Mouse (Mus musculus) midbrain, embryonic 14.5 days (tissue): ENCODE measurements at regions not wholly inside any gene's neighbourhood (a gene's known extent, or its start where the extent isn't known, plus 50 kb on each side); places are given as distances from the start of the nearest gene placed in this dataset.

ENCODE experiments used
- ATAC-seq: fragments of 200-750 bp; cut with Nextera tagmentation; 2 replicates; pipeline ENCODE4 v1.8.0; 2017; ENCODE audit warnings: moderate number of reproducible peaks, moderate library complexity; ENCODE audit not compliant: low FRiP score, low TSS enrichment
- DNase-seq: peaks from one replicate; pipeline ENCODE4 v3.0.0-alpha.2; 2015
- H3K27ac ChIP-seq: fragments of 300-500 bp; sonication (generic); replicated peaks from 2 replicates; pipeline ENCODE4 v1.5.1; 2014; ENCODE audit warnings: mild to moderate bottlenecking, low read depth, low read length, moderate library complexity
- H3K27me3 ChIP-seq: fragments of 300-500 bp; sonication (generic); 2 replicates; pipeline ENCODE4 v1.6.1; 2014; ENCODE audit warnings: low read length, control low read depth, mixed read lengths; ENCODE audit not compliant: control insufficient read depth, insufficient read depth
- H3K36me3 ChIP-seq: fragments of 300-500 bp; sonication (generic); 2 replicates; pipeline ENCODE4 v1.6.1; 2014; ENCODE audit warnings: low read length, control low read depth; ENCODE audit not compliant: control insufficient read depth, insufficient read depth
- H3K4me1 ChIP-seq: fragments of 300-500 bp; sonication (generic); 2 replicates; pipeline ENCODE4 v1.6.1; 2014; ENCODE audit warnings: mild to moderate bottlenecking, antibody characterized with exemption, low read length, control low read depth; ENCODE audit not compliant: control insufficient read depth, insufficient read depth
- H3K4me2 ChIP-seq: fragments of 300-500 bp; sonication (generic); 2 replicates; pipeline ENCODE4 v1.6.1; 2014; ENCODE audit warnings: mild to moderate bottlenecking, low read length, moderate library complexity
- H3K4me3 ChIP-seq: fragments of 300-500 bp; sonication (generic); replicated peaks from 2 replicates; pipeline ENCODE4 v1.5.1; 2014; ENCODE audit warnings: low read depth, low read length
- H3K9ac ChIP-seq: fragments of 300-500 bp; sonication (generic); replicated peaks from 2 replicates; pipeline ENCODE4 v1.6.1; 2014; ENCODE audit warnings: mild to moderate bottlenecking, low read length, moderate library complexity
- H3K9me3 ChIP-seq: fragments of 300-500 bp; sonication (generic); 2 replicates; pipeline ENCODE4 v1.6.1; 2016; ENCODE audit warnings: low read length, control low read depth, mixed read lengths; ENCODE audit not compliant: control insufficient read depth
- WGBS: fragments of 180-500 bp; shearing (Covaris S2); extraction: QIAGEN DNeasy Blood & Tissue Kit; methylation state at CpG from one replicate; pipeline ENCODE4 v1.1.7; 2014; 5-methylcytosine and 5-hydroxymethylcytosine counted together

- Histone ChIP-seq H3K4me1 (no peaks in the 10 kb centered on the region), H3K27me3 (no peaks in the 10 kb centered on the region), H3K4me3 (no peak overlapping the region), H3K9ac (no peak overlapping the region), H3K27ac (no peak overlapping the region), H3K36me3 (no peaks in the 10 kb centered on the region), H3K9me3 (no peaks in the 10 kb centered on the region), H3K4me2 (no peak overlapping the region)
- DNase-seq: no peak
- no peak for ATAC-seq
- 86% methylated on average over 8 of the region's 8 CpGs for WGBS
These were observed 504.3 kb upstream of the Mgmt start for GRCm38 (mm10) chr7:136390066-136390465.

- Histone ChIP-seq H3K9ac (no peak overlapping the region), H3K4me1 (no peaks in the 10 kb centered on the region), H3K36me3 (no peaks in the 10 kb centered on the region), H3K27me3 (no peaks in the 10 kb centered on the region), H3K4me2 (no peak overlapping the region), H3K9me3 (no peaks in the 10 kb centered on the region), H3K27ac (no peak overlapping the region), H3K4me3 (no peak overlapping the region)
- peak; percentile 28 for DNase-seq
- no peak for ATAC-seq
- 44% methylated on average over 6 of the region's 6 CpGs for WGBS
These were observed 501.0 kb upstream of the Mgmt start for GRCm38 (mm10) chr7:136393454-136393853.

DNA sequence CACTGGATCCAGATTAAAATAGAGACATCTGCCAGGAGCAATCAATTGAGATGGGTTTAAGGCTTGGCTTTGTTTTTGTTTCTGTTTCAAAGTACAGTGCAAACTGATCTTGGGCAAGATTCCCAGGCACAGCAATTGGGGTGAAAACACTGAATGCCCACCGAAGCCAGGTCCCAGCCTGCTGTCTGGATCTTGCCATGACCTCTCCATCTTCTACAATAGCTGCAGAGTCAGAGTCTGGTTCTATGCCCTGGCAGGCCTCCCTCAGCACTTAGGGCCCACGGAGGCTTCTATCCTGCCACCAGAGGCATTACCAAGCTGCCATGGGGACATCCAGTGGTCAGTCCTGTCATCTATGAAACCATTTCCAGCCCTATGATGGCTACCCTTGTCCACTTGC, 498.6 kb upstream of the Mgmt start:
- no peaks in the 10 kb centered on the region for H3K36me3 ChIP-seq
- no peaks in the 10 kb centered on the region for H3K9me3 ChIP-seq
- no peak overlapping the region for H3K4me3 ChIP-seq
- H3K27me3 ChIP-seq: no peaks in the 10 kb centered on the region
- no peak overlapping the region for H3K4me2 ChIP-seq
- 63% methylated on average over 2 of the region's 2 CpGs for WGBS
- ATAC-seq (no peak), DNase-seq (peak; percentile 39)
- H3K27ac ChIP-seq: no peak overlapping the region
- no peaks in the 10 kb centered on the region for H3K4me1 ChIP-seq
- H3K9ac ChIP-seq: no peak overlapping the region

GRCm38 (mm10) chr7:136397101-136397500, 497.3 kb upstream of the Mgmt start:
- no peak overlapping the region for H3K4me3 ChIP-seq
- WGBS: 96% methylated on average over 4 of the region's 4 CpGs
- no peak for ATAC-seq

GRCm38 (mm10) chr7:136402688-136403597, 491.5 kb upstream of the Mgmt start:
- DNase-seq (no peak), ATAC-seq (no peak)
- no peaks in the 10 kb centered on the region for H3K27me3 ChIP-seq
- H3K4me3 ChIP-seq: no peak overlapping the region
- no peaks in the 10 kb centered on the region for H3K9me3 ChIP-seq
- H3K4me1 ChIP-seq: no peaks in the 10 kb centered on the region
- H3K4me2 ChIP-seq: no peak overlapping the region
- no peak overlapping the region for H3K27ac ChIP-seq
- 76% methylated on average over 8 of the region's 8 CpGs for WGBS
- H3K9ac ChIP-seq: no peak overlapping the region
- H3K36me3 ChIP-seq: no peaks in the 10 kb centered on the region

More at GRCm38 (mm10) chr7:136397101-136397500, 497.3 kb upstream of the Mgmt start:
- Histone ChIP-seq H3K9me3 (no peaks in the 10 kb centered on the region), H3K27me3 (no peaks in the 10 kb centered on the region), H3K36me3 (no peaks in the 10 kb centered on the region), H3K9ac (no peak overlapping the region), H3K4me2 (no peak overlapping the region), H3K4me1 (no peaks in the 10 kb centered on the region), H3K27ac (no peak overlapping the region)
- DNase-seq: no peak

GRCm38 (mm10) chr7:136405391-136405790, 489.0 kb upstream of the Mgmt start:
- Histone ChIP-seq H3K4me1 (no peaks in the 10 kb centered on the region), H3K27ac (no peak overlapping the region), H3K4me3 (no peak overlapping the region), H3K4me2 (no peak overlapping the region), H3K9me3 (no peaks in the 10 kb centered on the region), H3K27me3 (no peaks in the 10 kb centered on the region), H3K9ac (no peak overlapping the region), H3K36me3 (no peaks in the 10 kb centered on the region)
- 84% methylated on average over 8 of the region's 8 CpGs for WGBS
- ATAC-seq (no peak), DNase-seq (no peak)

- no peaks in the 10 kb centered on the region for H3K36me3 ChIP-seq
- WGBS: 81% methylated on average over 20 of the region's 20 CpGs
- H3K27ac ChIP-seq: no peak overlapping the region
- no peaks in the 10 kb centered on the region for H3K27me3 ChIP-seq
- DNase-seq (peak; percentile 20), ATAC-seq (no peak)
- no peak overlapping the region for H3K4me3 ChIP-seq
- H3K9ac ChIP-seq: no peak overlapping the region
- H3K4me1 ChIP-seq: no peaks in the 10 kb centered on the region
- H3K4me2 ChIP-seq: no peak overlapping the region
- no peaks in the 10 kb centered on the region for H3K9me3 ChIP-seq
These were observed 487.9 kb upstream of the Mgmt start for GRCm38 (mm10) chr7:136406258-136407100.

DNA sequence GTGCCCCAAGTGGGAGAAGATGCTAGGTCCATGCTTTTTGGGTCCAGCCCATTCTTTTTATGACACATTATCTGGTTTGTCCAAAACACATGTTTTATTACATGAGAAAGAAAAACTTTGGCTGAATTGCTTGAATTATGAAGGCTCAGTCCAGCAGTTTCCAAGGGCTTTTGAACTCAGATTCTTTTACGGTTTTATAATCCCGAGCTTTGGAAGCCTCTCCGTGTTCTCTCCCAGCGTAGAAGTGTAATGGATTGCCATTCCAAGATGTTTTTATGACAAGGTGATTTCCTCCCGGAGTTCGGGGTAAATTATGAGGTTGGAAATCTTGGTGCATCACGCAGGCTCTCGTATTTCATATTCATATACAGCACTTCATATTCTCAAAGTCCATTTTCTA, 479.6 kb upstream of the Mgmt start:
- no peak for DNase-seq
- 91% methylated on average over 8 of the region's 8 CpGs for WGBS
- no peaks in the 10 kb centered on the region; the same call in 1 of the 2 replicates for H3K4me1 ChIP-seq
- H3K27me3 ChIP-seq: no peaks in the 10 kb centered on the region
- H3K27ac ChIP-seq: no peak overlapping the region
- no peak for ATAC-seq
- no peak overlapping the region for H3K4me2 ChIP-seq
- H3K4me3 ChIP-seq: no peak overlapping the region
- H3K9me3 ChIP-seq: no peaks in the 10 kb centered on the region
- no peaks in the 10 kb centered on the region for H3K36me3 ChIP-seq
- no peak overlapping the region for H3K9ac ChIP-seq
